Mouse (Mus musculus) thymus, adult 2 months (tissue): ENCODE results near the gene Cog5.

ENCODE experiments used
- CTCF ChIP-seq: fragments of 200-500 bp; IDR thresholded peaks from 2 replicates; pipeline ENCODE4 v1.5.1; 2012; ENCODE audit warnings: mild to moderate bottlenecking, control low read depth, low read length, moderate library complexity, borderline replicate concordance; ENCODE audit not compliant: control insufficient read depth, poor library complexity, insufficient read depth; ENCODE audit errors: extremely low read depth
- POLR2A ChIP-seq: fragments of 200-500 bp; IDR thresholded peaks from 2 replicates; pipeline ENCODE4 v1.6.1; 2012; ENCODE audit warnings: mild to moderate bottlenecking, low read length, control low read depth, moderate library complexity; ENCODE audit not compliant: control insufficient read depth, poor library complexity, insufficient read depth; ENCODE audit errors: extremely low read depth

DNA sequence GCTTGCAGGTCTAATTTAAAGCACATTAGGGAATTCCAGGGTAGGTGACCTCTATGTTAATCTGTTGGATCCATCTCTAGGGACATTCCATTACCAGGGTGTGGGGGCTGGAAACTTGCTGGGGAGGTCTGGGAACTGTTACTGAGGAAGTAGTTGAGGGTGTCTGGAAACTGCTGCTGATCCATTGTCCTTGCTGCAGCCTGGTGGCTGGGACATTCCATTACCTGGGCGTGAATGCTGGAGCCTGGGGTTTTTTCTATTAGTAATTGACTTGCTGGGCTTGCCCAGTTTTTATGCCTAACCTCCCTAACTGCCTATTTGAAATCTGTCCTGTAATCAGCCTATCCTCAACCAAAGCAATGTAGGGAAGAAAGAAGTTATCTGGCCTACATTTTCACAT is 72.0 kb downstream of the Cog5 start:
- no peak for TF ChIP-seq CTCF
- no peak for TF ChIP-seq POLR2A
